1 mouse cellular context compared by ENCODE assay signal in genomic region chr6:136776392-136776791, GRCm38 (mm10).
A peak's percentile ranks its signal among the peaks of the same experiment; 100 is the strongest.
TF ChIP-seq lines count a peak whose summit lies in the region.

No protein-coding gene starts in this region.

TF ChIP-seq in CH12.LX, 34 proteins besides CTCF, POLR2A, EP300 and RAD21:
- TF ChIP-seq ZNF384 (IDR thresholded peaks at IDR 0.05; ENCODE audit: low read depth, low read length) (no peak), POLR2AphosphoS2 (IDR thresholded peaks at IDR 0.05; ENCODE audit: low read depth, low read length) (no peak), ZMIZ1 (IDR thresholded peaks at IDR 0.05; ENCODE audit: low read depth, low read length) (0 out of 2 replicates have a peak, but pooled peaks have one; percentile 23)
TF ChIP-seq in CH12.LX: peak in this region for 1.
